In the genomic region with DNA sequence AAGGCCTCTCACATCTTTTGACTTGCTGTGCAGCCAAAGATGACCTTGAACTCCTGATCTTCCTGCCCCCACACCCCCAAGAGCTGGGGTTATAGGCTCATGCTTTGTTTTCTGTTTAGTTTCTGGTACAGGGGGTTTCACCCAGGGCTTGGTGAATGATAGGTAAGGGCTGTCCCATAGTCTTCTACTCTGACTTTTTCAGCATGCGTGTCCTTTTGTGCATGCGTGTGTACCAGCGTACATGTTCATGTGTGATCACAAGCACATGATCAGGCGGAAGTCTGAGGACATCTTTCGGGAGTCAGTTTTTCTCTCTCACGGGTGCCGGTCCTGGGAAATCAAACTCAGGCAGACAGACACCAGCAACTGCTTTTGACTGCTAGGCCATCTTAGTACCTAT, we compare ENCODE assay signal across 8 mouse cellular contexts. TPM values are rescaled to one million over a fixed set of nuclear protein-coding genes. Genes with fewer than 3 reads are reported as not detected.
DNase-seq lines count a peak whose midpoint lies in the region; ATAC-seq and TF ChIP-seq lines count a peak whose summit lies in the region.

No protein-coding gene starts in this region.

- H3K4me3 ChIP-seq in heart, embryonic 12.5 days, result no peak overlapping the region
- no peak overlapping the region for H3K4me3 ChIP-seq in ES-Bruce4 (ENCODE audit: low read depth, low read length)
- peak overlapping the region; percentile 95 for H3K4me3 ChIP-seq in hindbrain, embryonic 13.5 days
- H3K4me3 ChIP-seq in midbrain, embryonic 10.5 days, result peak overlapping the region; percentile 93; the same call in 1 of the 2 replicates

- no peak for TF ChIP-seq EP300 in ES-Bruce4 (IDR thresholded peaks at IDR 0.05; ENCODE audit: insufficient read depth, low read depth, low read length)

- no peak for ATAC-seq in heart, embryonic 12.5 days (ENCODE audit: insufficient number of reproducible peaks, low FRiP score)
- ATAC-seq in hindbrain, embryonic 13.5 days (ENCODE audit: low FRiP score), result no peak

- TF ChIP-seq CTCF in ES-Bruce4 (IDR thresholded peaks at IDR 0.05; ENCODE audit: low read depth, low read length), result no peak

- no peak for TF ChIP-seq POLR2A in ES-Bruce4 (IDR thresholded peaks at IDR 0.05; ENCODE audit: insufficient read depth, low read length)

- H3K27me3 ChIP-seq in heart, embryonic 12.5 days (replicated peaks), result no peaks in the 10 kb centered on the region
- H3K27me3 ChIP-seq in ES-Bruce4 (ENCODE audit: control insufficient read depth, insufficient read depth, low read length, poor library complexity, severe bottlenecking), result no peaks in the 10 kb centered on the region
- no peaks in the 10 kb centered on the region for H3K27me3 ChIP-seq in hindbrain, embryonic 13.5 days
- H3K27me3 ChIP-seq in midbrain, embryonic 10.5 days (ENCODE audit: low read depth, poor library complexity, severe bottlenecking), result no peaks in the 10 kb centered on the region

- 85% methylated on average over 7 of the region's 7 CpGs for WGBS in heart, embryonic 12.5 days
- WGBS in hindbrain, embryonic 13.5 days, result 91% methylated on average over 7 of the region's 7 CpGs
- 92% methylated on average over 7 of the region's 7 CpGs for WGBS in midbrain, embryonic 10.5 days

- no peak for DNase-seq in heart, postnatal 36 days
- no peak for DNase-seq in midbrain, embryonic 10.5 days (ENCODE audit: low spot score)
- no peak for DNase-seq in B cell, adult 2 months
- no peak for DNase-seq in MN1 (ENCODE audit: low spot score)
- DNase-seq in frontal cortex, adult 2 months (ENCODE audit: extremely low spot score in 1 of 2, low spot score in 1 of 2), result no peak

- peaks cover 74% of the 10 kb centered on the region for H3K4me1 ChIP-seq in heart, embryonic 12.5 days (replicated peaks)
- peaks cover 9% of the 10 kb centered on the region for H3K4me1 ChIP-seq in ES-Bruce4 (ENCODE audit: control insufficient read depth, insufficient read depth, low read length)
- H3K4me1 ChIP-seq in hindbrain, embryonic 13.5 days (replicated peaks), result peaks cover 72% of the 10 kb centered on the region
- H3K4me1 ChIP-seq in midbrain, embryonic 10.5 days, result peaks cover 80% of the 10 kb centered on the region

- H3K27ac ChIP-seq in heart, embryonic 12.5 days (ENCODE audit: poor library complexity, severe bottlenecking), result no peak overlapping the region
- no peak overlapping the region for H3K27ac ChIP-seq in ES-Bruce4 (ENCODE audit: insufficient read depth, low read length)
- no peak overlapping the region for H3K27ac ChIP-seq in hindbrain, embryonic 13.5 days
- no peak overlapping the region for H3K27ac ChIP-seq in midbrain, embryonic 10.5 days (replicated peaks)

- H3K9ac ChIP-seq in heart, embryonic 12.5 days, result peak overlapping the region; percentile 35; the same call in 1 of the 2 replicates
- 0 out of 2 replicates have a peak overlapping the region, but pooled peaks have one; percentile 31 for H3K9ac ChIP-seq in ES-Bruce4 (ENCODE audit: low read depth, poor library complexity, severe bottlenecking)
- peak overlapping the region; percentile 62 for H3K9ac ChIP-seq in hindbrain, embryonic 13.5 days

- H3K9me3 ChIP-seq in heart, embryonic 12.5 days (replicated peaks), result no peaks in the 10 kb centered on the region
- no peaks in the 10 kb centered on the region for H3K9me3 ChIP-seq in ES-Bruce4 (replicated peaks; ENCODE audit: control insufficient read depth, insufficient read depth, low read length, poor library complexity, severe bottlenecking)
- H3K9me3 ChIP-seq in hindbrain, embryonic 13.5 days, result no peaks in the 10 kb centered on the region
- no peaks in the 10 kb centered on the region for H3K9me3 ChIP-seq in midbrain, embryonic 10.5 days (replicated peaks)

- peak overlapping the region; percentile 65 for H3K4me2 ChIP-seq in heart, embryonic 12.5 days
- H3K4me2 ChIP-seq in hindbrain, embryonic 13.5 days, result peak overlapping the region; percentile 71

- H3K36me3 ChIP-seq in heart, embryonic 12.5 days, result no peaks in the 10 kb centered on the region
- H3K36me3 ChIP-seq in ES-Bruce4 (ENCODE audit: control insufficient read depth, insufficient read depth, low read length, poor library complexity, severe bottlenecking), result no peaks in the 10 kb centered on the region
- H3K36me3 ChIP-seq in hindbrain, embryonic 13.5 days, result no peaks in the 10 kb centered on the region
- H3K36me3 ChIP-seq in midbrain, embryonic 10.5 days, result peaks cover 4% of the 10 kb centered on the region

- intact Hi-C loops in heart, postnatal 36 days (cut with DNase I), result loop anchor here (5.0 kb wide), 1 partner anchor 249 kb away; the partner anchor contains the start of gene Atrnl1

RNA-seq across cellular contexts. Expression of gene Fam160b1, which starts 3.1 kb away (rescaled TPM):
- polyA plus RNA-seq in heart, embryonic 12.5 days (2016; fragmentation: Nextera tagmentation; extraction: Ambion mirVana), result 15.4 TPM in 2 replicates
- 10 to 100 TPM; 11.5 to 11.6 TPM for total RNA-seq in heart, postnatal 36 days (2021)
- 26.1 and 26.7 TPM in 2 replicates for polyA plus RNA-seq in ES-Bruce4 (2011; ENCODE audit: insufficient read depth, insufficient read length, low read depth, missing spikeins)
- polyA plus RNA-seq in hindbrain, embryonic 13.5 days (2015; fragmentation: Nextera tagmentation; extraction: Ambion mirVana), result 13.5 and 13.7 TPM in 2 replicates
- polyA plus RNA-seq in midbrain, embryonic 10.5 days (2016; fragmentation: Nextera tagmentation; extraction: Ambion mirVana), result 10.2 and 11.0 TPM in 2 replicates
- 17.0 and 18.3 TPM in 2 replicates for polyA plus RNA-seq in frontal cortex, adult 2 months (2012; rRNA removed)

RNA-seq across cellular contexts. Expression of gene Ablim1, which starts 48.8 kb away (rescaled TPM):
- polyA plus RNA-seq in heart, embryonic 12.5 days (2016; fragmentation: Nextera tagmentation; extraction: Ambion mirVana), result 53.4 and 53.5 TPM in 2 replicates
- total RNA-seq in heart, postnatal 36 days (2021), result 100 to 1,000 TPM; 423 to 468 TPM
- polyA plus RNA-seq in ES-Bruce4 (2011; ENCODE audit: insufficient read depth, insufficient read length, low read depth, missing spikeins), result 12.2 and 13.9 TPM in 2 replicates
- polyA plus RNA-seq in hindbrain, embryonic 13.5 days (2015; fragmentation: Nextera tagmentation; extraction: Ambion mirVana), result 37.9 and 40.2 TPM in 2 replicates
- 17.8 and 22.2 TPM in 2 replicates for polyA plus RNA-seq in midbrain, embryonic 10.5 days (2016; fragmentation: Nextera tagmentation; extraction: Ambion mirVana)
- polyA plus RNA-seq in frontal cortex, adult 2 months (2012; rRNA removed), result 54.2 and 56.0 TPM in 2 replicates

Comparison
In these comparisons a context has a peak if more than half of its experiments do, and no peak if none do; other contexts are left out.
1. H3K4me3 ChIP-seq: peak in hindbrain, embryonic 13.5 days (single experiment) and midbrain, embryonic 10.5 days (single experiment); none in heart, embryonic 12.5 days (single experiment) and ES-Bruce4 (single experiment).
2. Peak in every context shown above with its lines, with median percentiles within 50 percentile points of each other: H3K9ac ChIP-seq.